13 mouse cellular contexts compared by ENCODE assay signal in genomic region chr16:73368607-73369233, GRCm38 (mm10).
DNase-seq lines count a peak whose midpoint lies in the region; ATAC-seq lines count a peak whose summit lies in the region.
"Had no signal": no experiment of that assay in that cellular context is flagged by ENCODE, and none has a peak within 500 bp of the region (broad histone marks: within the 10 kb centered on the region; RNA-seq: fewer than 3 reads in every experiment).

No protein-coding gene starts in this region.

- peaks cover 9% of the 10 kb centered on the region for H3K4me1 ChIP-seq in limb, embryonic 12.5 days (replicated peaks)
- H3K4me1 ChIP-seq in neural tube, embryonic 15.5 days: peaks cover 15% of the 10 kb centered on the region
- H3K4me1 ChIP-seq: embryonic facial prominence, embryonic 12.5 days had no signal

- no peak overlapping the region; the same call in 1 of the 2 replicates for H3K9ac ChIP-seq in limb, embryonic 12.5 days (replicated peaks)
- H3K9ac ChIP-seq in neural tube, embryonic 15.5 days (replicated peaks): no peak overlapping the region
- H3K9ac ChIP-seq: embryonic facial prominence, embryonic 12.5 days had no signal

- H3K27ac ChIP-seq in limb, embryonic 12.5 days: peak overlapping the region; percentile 50; the same call in 1 of the 2 replicates
- peak overlapping the region; percentile 45 for H3K27ac ChIP-seq in neural tube, embryonic 15.5 days (replicated peaks)
- H3K27ac ChIP-seq: embryonic facial prominence, embryonic 12.5 days had no signal

- 0 out of 2 replicates have a peak, but pooled peaks cover 3% of the 10 kb centered on the region for H3K9me3 ChIP-seq in limb, embryonic 12.5 days
- H3K9me3 ChIP-seq in neural tube, embryonic 15.5 days (replicated peaks): no peaks in the 10 kb centered on the region
- H3K9me3 ChIP-seq: embryonic facial prominence, embryonic 12.5 days had no signal

- no peaks in the 10 kb centered on the region for H3K36me3 ChIP-seq in limb, embryonic 12.5 days
- H3K36me3 ChIP-seq in neural tube, embryonic 15.5 days: no peaks in the 10 kb centered on the region
- H3K36me3 ChIP-seq: embryonic facial prominence, embryonic 12.5 days had no signal

- peak; percentile 47; the same call in 1 of the 2 replicates for ATAC-seq in limb, embryonic 12.5 days (ENCODE audit: insufficient number of reproducible peaks, insufficient read depth, low FRiP score, low TSS enrichment, low read depth)
- no peak; the same call in 1 of the 2 replicates for ATAC-seq in neural tube, embryonic 15.5 days (ENCODE audit: low FRiP score)
- ATAC-seq: inflammation-experienced regulatory T-cells, adult 6 months had no signal

- H3K4me3 ChIP-seq in limb, embryonic 12.5 days (replicated peaks): no peak overlapping the region
- no peak overlapping the region for H3K4me3 ChIP-seq in neural tube, embryonic 15.5 days (replicated peaks)
- H3K4me3 ChIP-seq: embryonic facial prominence, embryonic 12.5 days had no signal

- peak; percentile 19 for DNase-seq in embryo, embryonic 10.5 days (ENCODE audit: low spot score)
- DNase-seq in embryo, embryonic 9.5 days (ENCODE audit: extremely low spot score): no peak
- peak; percentile 6 for DNase-seq in retina, postnatal 1 day
- DNase-seq in retina, embryonic 14.5 days (ENCODE audit: low spot score): no peak
- no peak for DNase-seq in gastrocnemius, postnatal 10 days
- no peak for DNase-seq in adipocyte (ENCODE audit: low spot score)
- DNase-seq: lung, postnatal 10 days; thymus, adult 18-20 months had no signal

- no peaks in the 10 kb centered on the region for H3K27me3 ChIP-seq in limb, embryonic 12.5 days
- H3K27me3 ChIP-seq in neural tube, embryonic 15.5 days (replicated peaks): no peaks in the 10 kb centered on the region
- H3K27me3 ChIP-seq: embryonic facial prominence, embryonic 12.5 days had no signal

- 42% methylated on average over 10 of the region's 10 CpGs for WGBS in limb, embryonic 12.5 days
- 35% methylated on average over 10 of the region's 10 CpGs for WGBS in neural tube, embryonic 15.5 days

- no peak overlapping the region for H3K4me2 ChIP-seq in limb, embryonic 12.5 days
- no peak overlapping the region for H3K4me2 ChIP-seq in neural tube, embryonic 15.5 days
- H3K4me2 ChIP-seq: embryonic facial prominence, embryonic 12.5 days; heart, embryonic 11.5 days had no signal

Comparison
In these comparisons a context has a peak if more than half of its experiments do, and no peak if none do; other contexts are left out.
1. DNase-seq: peak in embryo, embryonic 10.5 days (single experiment) and retina, postnatal 1 day (single experiment); none in embryo, embryonic 9.5 days (single experiment), retina, embryonic 14.5 days (single experiment), gastrocnemius, postnatal 10 days (single experiment) and adipocyte (single experiment).